Mouse (Mus musculus) myocyte (in vitro differentiated cells): Measurements from ENCODE around the gene Zer1.

Experiments used
- CEBPB ChIP-seq: IDR thresholded peaks from 2 replicates; pipeline ENCODE4 v1.6.1; 2011; ENCODE audit warnings: mild to moderate bottlenecking, moderate library complexity; ENCODE audit not compliant: poor library complexity, insufficient read depth, severe bottlenecking
- E2F4 ChIP-seq: IDR thresholded peaks from one replicate; pipeline ENCODE4 v1.6.1; 2011; ENCODE audit warnings: mild to moderate bottlenecking, control low read depth, moderate library complexity; ENCODE audit not compliant: insufficient read depth
- MAX ChIP-seq: IDR thresholded peaks from one replicate; pipeline ENCODE4 v1.6.1; 2011; ENCODE audit warnings: low read depth, mild to moderate bottlenecking, control low read depth
- MYOG ChIP-seq, 3 experiments: IDR thresholded peaks; one replicate each; pipeline ENCODE4 v1.6.1; 2011; ENCODE audit warnings: control low read depth in 2 of 3, low read depth in 2 of 3, mild to moderate bottlenecking in 2 of 3; ENCODE audit not compliant: insufficient read length in 2 of 3, control insufficient read depth in 1 of 3, insufficient read depth in 1 of 3
- POLR2A ChIP-seq: IDR thresholded peaks from one replicate; pipeline ENCODE4 v1.6.1; 2011; ENCODE audit warnings: low read depth, mild to moderate bottlenecking, control low read depth, moderate library complexity; ENCODE audit not compliant: insufficient read length
- POLR2AphosphoS2 ChIP-seq: IDR thresholded peaks from one replicate; pipeline ENCODE4 v1.6.1; 2011; ENCODE audit warnings: low read depth, control low read depth; ENCODE audit not compliant: insufficient read length
- SRF ChIP-seq: IDR thresholded peaks from one replicate; pipeline ENCODE4 v1.6.1; 2011; ENCODE audit warnings: low read depth; ENCODE audit not compliant: control insufficient read depth, insufficient read length
- TCF12 ChIP-seq: IDR thresholded peaks from one replicate; pipeline ENCODE4 v1.6.1; 2011; ENCODE audit warnings: mild to moderate bottlenecking, control low read depth; ENCODE audit not compliant: poor library complexity, insufficient read depth, severe bottlenecking
- TCF3 ChIP-seq: IDR thresholded peaks from one replicate; pipeline ENCODE4 v1.6.1; 2011; ENCODE audit warnings: low read depth, control low read depth; ENCODE audit not compliant: insufficient read length
- USF1 ChIP-seq: IDR thresholded peaks from one replicate; pipeline ENCODE4 v1.6.1; 2011; ENCODE audit warnings: low read depth, mild to moderate bottlenecking, control low read depth, moderate library complexity

DNA sequence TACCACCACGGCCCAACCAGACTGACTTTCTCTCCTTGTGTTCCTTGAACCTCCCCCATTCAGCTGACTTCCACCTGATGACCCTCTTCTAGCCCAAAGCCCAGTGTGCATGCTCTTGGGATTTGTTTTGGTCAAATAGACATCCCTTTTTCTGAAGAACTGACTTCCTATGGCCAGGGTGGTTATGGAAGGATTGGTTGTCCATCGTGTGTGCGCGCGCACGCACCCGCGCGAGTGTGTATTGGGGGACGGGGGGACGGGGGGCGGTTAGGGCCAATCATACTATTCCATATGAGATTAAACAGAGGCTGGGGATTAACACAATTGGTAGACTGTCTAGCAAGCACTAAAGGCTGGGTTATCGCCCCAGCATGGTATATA lies 30.2 kb downstream of the Zer1 start:
- TF ChIP-seq E2F4 (no peak), POLR2A (no peak), MAX (no peak), MYOG (IDR thresholded peaks at IDR 0.05; ENCODE audit: control insufficient read depth in 1 of 3, insufficient read depth in 1 of 3, insufficient read length in 2 of 3, low read depth in 2 of 3) (no peak), POLR2AphosphoS2 (no peak), USF1 (no peak), SRF (no peak), CEBPB (no peak), TCF3 (no peak), TCF12 (no peak)
